Mouse (Mus musculus) T-helper 1 cell (primary cell): Measurements from ENCODE around the gene Nfia.

Experiments
- in situ Hi-C: fragments of 300-600 bp; cut with MboI, MseI; formaldehyde crosslinking; loops from one replicate; pipeline ENCODE4 v1.15.1; 2025; ENCODE audit warnings: high pct_unique_total_duplicates

The Nfia gene

DNA sequence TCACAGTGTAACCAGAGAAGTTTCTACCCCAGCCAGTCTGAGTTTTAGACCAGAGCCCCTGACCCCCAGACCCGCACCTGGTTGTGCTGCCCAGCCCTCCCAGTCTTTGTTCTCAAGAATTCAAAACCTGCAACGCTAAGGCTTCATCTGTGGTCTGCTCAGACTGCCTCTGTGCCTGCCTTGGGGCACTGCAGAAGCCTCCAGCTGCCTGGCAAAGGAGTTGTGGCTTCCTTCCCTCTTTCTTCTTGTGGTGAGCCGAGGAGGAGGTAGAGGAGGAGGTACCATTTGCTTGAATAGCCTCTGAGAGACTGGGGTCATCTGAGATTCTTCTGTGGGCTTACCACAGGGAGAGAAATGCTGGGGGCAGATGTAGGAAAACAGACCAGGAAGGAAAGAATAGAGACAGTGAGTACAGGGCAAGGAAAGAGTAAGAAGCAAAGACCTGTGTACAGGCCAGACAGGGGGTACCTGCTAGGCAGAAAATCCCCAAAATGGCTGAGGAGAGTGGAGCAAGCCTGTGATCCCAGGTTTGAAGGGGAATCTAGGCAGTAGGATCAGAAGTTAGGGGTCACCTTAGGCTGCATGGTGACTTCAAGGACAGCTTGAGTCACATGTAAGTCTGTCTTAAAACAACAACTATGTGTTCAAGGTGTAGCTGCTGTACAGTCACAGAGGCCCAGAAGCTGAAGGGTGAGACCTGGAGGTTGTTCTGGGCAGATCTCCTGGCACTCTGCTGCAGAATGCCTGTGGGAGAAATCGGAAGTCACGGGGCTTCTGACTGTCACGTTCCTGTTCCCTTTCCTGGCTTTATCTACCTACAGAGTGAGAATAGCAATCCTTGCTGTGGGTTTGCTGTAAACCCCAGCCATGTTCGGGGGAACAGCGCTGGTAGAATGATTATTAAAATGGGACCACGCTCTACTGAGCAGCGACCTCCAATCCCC lies 328.9 kb downstream of the Nfia start:
- in situ Hi-C loops = no loop called here

DNA sequence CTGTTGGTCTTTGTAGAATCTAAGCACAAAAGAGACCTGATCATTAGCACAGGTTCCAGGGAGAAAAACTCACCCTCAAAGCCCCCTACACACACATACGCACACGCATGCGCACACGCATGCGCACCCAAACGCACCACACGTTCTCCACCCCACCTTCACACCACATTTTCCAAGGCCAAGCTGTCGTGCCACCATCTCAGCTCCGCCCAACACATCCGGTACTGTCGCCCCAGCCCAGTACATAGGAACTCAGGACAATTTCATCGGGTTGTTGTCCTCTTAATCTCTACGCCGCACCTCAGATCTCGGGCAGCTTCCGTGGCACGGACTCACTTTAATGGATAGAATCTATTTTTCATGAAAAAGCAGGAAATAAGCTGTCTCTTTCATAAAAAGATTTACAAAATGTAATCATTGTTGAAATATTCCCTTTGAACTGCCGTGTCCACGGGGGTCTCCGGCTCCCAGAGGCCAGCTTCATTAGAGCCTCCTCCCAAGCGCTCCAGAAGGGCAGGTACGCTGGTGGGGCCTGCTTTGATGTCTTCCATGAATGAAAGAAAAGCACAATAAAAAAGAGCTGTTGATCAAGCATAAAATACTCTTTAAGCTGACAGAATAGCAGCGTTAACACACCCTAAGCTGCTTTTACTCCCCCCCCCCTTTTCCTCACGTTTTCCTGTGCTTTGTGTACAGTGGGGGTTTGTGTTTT lies 330.2 kb downstream of the Nfia start:
- in situ Hi-C loops = no loop called here

GRCm38 (mm10) chr4:98103337-98103666 lies 330.8 kb downstream of the Nfia start:
- in situ Hi-C loops = no loop called here

GRCm38 (mm10) chr4:98104161-98104560 lies 331.6 kb downstream of the Nfia start:
- in situ Hi-C loops = no loop called here

- in situ Hi-C loops = loop anchor here (5.0 kb wide), 1 partner anchor 353 kb away; no protein-coding TSS in a partner anchor
Measured at GRCm38 (mm10) chr4:98104911-98105702, 332.6 kb downstream of the Nfia start.

DNA sequence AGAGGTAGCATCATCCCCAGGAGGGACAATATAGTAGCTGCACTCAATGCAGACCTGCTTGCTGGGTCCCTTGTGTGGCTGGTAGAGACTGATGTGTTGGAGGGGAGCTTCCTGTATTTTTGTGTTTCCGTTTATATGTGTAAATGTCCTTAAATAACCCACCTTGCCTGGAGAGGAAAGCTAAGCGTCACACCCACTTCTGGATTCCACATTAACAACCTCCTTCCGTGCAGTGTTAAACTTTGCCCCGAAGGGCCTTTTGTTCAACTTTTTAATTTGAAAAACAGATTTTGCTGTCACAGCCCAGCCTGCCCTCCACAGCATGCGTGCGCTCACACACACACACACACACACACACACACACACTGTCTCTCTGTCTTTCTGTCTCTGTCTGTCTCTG lies 333.4 kb downstream of the Nfia start:
- in situ Hi-C loops = loop anchor here (5.0 kb wide), 1 partner anchor 354 kb away; no protein-coding TSS in a partner anchor

DNA sequence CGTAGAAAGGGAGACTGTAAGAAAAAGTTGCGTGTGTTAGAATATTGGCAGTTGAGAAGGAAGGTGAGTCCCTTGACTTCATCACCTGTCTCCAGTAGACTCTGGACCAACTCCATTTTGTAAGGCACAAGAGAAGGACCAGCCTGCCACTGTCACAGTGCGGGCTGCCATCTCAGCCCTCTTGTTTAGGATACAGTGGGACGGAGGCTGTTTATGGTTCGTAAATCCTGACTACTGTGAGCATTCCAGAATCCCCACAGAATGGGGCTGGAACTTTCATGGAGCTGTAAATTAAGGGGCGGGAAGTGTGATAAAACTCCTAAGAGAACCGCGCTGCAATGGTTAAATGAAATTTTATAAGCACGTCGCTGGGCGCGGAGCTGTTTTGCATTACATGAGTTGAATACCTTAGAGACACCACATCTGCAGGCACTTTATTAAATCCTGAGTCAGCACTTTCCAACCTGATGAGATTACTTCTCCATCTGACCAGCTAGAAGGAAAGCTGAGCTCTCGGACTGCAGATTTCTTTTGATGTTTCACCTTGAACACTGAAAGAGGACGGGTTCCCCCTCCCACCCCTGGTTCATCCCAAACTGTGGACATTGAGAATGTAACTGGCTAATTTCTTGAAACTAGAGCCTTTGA lies 334.0 kb downstream of the Nfia start:
- in situ Hi-C loops = loop anchor here (5.0 kb wide), 1 partner anchor 354 kb away; no protein-coding TSS in a partner anchor

GRCm38 (mm10) chr4:98107093-98107453 lies 334.5 kb downstream of the Nfia start:
- in situ Hi-C loops = loop anchor here (5.0 kb wide), 1 partner anchor 355 kb away; no protein-coding TSS in a partner anchor

GRCm38 (mm10) chr4:98107936-98108675 lies 335.6 kb downstream of the Nfia start:
- in situ Hi-C loops = loop anchor here (5.0 kb wide), 1 partner anchor 356 kb away; no protein-coding TSS in a partner anchor

- in situ Hi-C loops = loop anchor here (5.0 kb wide), 1 partner anchor 356 kb away; no protein-coding TSS in a partner anchor
Measured at GRCm38 (mm10) chr4:98108676-98109016, 336.1 kb downstream of the Nfia start.

DNA sequence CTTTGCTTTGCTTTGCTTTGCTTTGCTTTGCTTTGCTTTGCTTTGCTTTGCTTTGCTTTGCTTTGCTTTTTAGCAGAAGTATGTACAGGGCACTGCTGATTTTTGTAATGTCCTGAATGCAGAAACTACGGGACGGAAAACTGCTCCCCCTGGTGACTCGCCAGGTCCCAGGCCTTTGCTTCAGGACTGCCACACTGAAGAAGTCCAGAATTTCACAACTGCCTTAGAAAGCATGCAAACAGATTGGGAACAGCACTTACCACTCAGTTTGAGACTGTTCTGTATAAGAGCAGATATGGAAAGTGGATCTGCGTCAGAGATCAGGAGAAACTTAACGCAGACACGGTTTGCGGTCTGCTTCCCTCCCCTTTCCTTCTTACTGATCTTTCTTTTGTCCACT lies 336.5 kb downstream of the Nfia start:
- in situ Hi-C loops = loop anchor here (5.0 kb wide), 1 partner anchor 357 kb away; no protein-coding TSS in a partner anchor

- in situ Hi-C loops = loop anchor here (5.0 kb wide), 1 partner anchor 358 kb away; no protein-coding TSS in a partner anchor
Measured at GRCm38 (mm10) chr4:98109911-98110310, 337.4 kb downstream of the Nfia start.

GRCm38 (mm10) chr4:98113289-98114024 lies 340.9 kb downstream of the Nfia start:
- in situ Hi-C loops = no loop called here

- in situ Hi-C loops = no loop called here
Measured at GRCm38 (mm10) chr4:98114966-98115365, 342.4 kb downstream of the Nfia start.

DNA sequence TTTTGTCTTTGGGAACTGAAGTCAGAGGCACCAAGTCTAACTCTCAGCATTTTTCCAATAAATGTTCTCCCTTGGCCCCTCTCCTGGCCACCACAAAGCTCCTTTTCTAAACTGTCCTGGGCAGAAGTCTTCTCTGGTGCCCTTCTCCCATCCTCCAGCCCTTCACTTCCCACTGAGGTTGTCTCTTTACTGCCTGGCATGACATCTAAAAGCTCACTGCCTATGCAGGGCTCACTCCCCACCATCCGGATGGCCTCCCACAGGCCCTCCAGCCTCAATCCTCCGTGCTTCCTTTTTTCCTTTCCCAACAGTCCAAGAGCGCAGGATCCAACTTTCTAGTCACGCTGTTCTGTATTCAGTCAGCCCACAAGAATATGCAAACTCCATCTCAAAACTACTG lies 342.9 kb downstream of the Nfia start:
- in situ Hi-C loops = no loop called here

GRCm38 (mm10) chr4:98116046-98116445 lies 343.5 kb downstream of the Nfia start:
- in situ Hi-C loops = no loop called here

DNA sequence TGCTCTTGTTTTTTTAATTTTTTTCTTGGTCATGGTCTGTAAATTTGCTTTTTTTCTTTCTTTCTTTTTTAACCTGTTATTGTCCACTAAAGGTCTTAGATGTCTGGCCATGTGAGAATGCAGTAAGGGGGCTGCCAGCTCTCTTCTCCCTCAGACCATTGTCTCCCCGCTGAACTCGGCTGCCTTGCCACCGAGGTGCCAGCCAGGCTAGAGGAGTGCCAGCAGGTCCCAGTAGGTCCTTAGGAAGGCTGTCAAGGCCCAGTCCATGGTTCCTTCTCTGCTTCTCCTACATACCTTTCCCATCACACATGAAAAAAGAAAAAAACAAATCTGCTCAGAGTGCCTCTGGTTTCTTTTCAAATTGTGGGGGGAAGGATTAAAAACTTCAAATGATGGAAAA lies 345.6 kb downstream of the Nfia start:
- in situ Hi-C loops = no loop called here

DNA sequence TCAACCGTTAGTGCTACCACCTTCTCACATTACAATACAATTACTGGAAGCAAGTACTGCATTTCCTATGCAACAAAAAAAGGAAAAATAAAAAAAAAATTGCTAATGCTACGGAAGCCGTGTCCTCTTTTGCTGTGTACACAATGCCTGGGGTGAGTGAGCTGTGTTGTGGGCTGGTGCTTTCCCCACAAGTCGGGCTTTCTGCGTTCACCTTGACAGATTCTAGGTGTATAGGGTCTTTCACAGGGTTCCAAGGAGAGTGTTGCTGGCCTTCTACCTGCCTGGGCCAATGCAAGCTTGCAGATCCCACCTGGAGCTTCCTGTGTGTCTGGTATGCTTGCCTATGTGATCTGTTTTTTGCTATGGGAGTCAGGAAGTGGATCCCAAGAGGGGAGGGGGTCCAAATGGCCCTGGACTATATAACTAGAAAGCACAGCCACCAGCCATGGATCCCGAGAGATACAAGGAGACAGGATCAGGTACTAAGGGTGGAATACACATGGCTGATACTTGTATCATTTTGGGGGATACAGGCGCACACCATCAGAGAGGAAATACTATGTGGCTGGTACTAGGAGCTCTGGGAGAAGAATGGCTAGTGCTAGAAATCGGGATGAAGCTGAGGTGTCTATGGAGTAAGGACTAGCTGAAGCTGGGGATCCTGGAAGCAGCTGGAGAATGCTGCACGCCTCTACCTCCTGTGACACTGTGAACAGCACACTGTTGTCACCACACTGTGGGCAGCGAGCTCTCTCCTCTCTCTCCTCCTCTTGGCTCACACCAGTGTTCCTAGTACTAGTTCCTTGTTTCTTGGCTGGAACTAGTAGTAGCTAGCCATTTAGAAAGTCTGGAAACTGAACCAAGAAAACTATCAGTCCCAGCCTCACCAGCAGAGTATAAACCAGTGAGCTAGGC lies 346.5 kb downstream of the Nfia start:
- in situ Hi-C loops = no loop called here
